Mouse (Mus musculus): ENCODE measurements around the gene Snd1.
A peak's percentile ranks its signal among the peaks of the same experiment; 100 is the strongest.

The Snd1 gene

GRCm38 (mm10) chr6:28706108-28706975 is 231.4 kb downstream of the Snd1 start:
- no peak for DNase-seq (ENCODE audit: low read depth, low spot score)

DNA sequence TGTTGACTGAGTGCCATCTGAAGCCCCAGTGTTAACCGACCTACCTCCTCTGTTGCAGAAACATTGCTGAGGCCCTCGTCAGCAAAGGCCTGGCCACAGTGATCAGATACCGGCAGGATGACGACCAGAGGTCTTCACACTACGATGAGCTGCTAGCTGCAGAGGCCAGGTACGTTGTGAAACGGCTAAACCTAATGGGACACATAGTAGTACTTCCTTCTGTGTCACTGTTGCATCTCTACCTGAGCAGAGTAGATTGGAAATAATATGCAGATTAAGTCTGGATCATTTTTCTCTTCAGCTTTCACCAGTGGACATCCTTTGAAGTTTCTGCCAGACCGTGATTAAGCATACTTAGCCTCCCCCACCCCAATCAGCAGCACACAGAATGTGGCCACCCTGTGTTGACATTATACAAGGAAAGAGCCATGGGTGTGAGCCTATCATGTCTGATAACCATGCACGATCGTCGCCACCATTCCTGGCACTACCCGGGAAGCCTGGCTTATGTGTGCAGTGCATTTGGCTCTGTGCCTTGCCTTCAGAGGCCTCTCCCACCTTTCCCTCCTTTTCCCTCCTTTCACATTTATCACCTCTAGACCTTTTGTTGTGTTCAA is 232.1 kb downstream of the Snd1 start:
- DNase-seq (ENCODE audit: low read depth, low spot score): no peak

GRCm38 (mm10) chr6:28710035-28710434 is 235.1 kb downstream of the Snd1 start:
- DNase-seq (ENCODE audit: low read depth, low spot score): no peak

DNA sequence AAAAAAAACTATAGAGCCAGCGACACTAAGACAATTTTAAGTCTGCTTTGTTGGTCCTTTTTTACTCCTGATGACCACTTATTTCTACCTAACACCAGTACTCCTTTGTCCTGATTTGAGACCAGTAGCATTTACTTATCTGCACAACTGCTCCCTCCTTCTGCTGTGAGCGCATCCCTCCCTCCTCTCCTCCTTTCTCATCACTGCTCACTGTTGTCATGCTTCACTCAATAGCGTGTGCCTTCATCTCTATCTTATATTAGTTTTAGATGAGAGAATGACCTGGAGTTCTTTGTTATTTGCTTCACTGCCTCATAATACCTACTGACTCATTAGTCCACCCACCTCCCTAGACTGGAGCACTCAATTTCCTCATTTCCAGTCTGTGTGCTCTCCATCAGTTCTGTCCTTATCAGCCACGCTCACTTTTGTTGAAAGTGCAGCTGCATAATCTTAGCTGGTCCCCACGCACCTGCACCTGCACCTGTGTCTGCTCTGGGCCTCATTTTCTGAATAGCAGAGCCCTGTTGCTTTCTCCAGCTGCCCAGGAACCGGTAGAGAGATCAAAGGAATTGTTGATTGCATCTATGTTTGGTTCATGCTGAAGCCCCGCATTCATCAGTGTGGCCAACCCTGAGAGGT is 242.4 kb downstream of the Snd1 start:
- peak; percentile 11 for DNase-seq (ENCODE audit: low read depth, low spot score)

DNA sequence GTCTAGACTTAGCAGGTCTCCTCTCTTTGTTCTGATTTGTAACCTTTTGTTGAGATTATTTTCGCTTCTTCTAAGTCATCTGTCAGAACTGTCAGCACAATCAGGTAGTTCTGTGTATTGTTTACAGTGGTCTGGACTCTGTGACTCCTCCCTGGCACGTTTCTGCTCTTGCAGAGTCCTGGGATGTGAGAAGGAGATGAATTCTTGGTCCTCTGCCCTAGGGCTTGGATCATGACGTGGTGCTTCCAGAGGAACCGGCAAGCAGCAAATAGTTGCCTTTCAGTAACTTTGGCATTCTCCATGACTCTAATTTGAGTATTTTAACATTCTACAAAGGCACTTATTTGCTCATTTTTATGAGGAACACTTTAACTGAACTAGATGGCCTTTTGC is 242.9 kb downstream of the Snd1 start:
- DNase-seq (ENCODE audit: low read depth, low spot score): no peak

- no peak for DNase-seq (ENCODE audit: low read depth, low spot score)
Observed at GRCm38 (mm10) chr6:28720391-28721171, 245.6 kb downstream of the Snd1 start.

DNA sequence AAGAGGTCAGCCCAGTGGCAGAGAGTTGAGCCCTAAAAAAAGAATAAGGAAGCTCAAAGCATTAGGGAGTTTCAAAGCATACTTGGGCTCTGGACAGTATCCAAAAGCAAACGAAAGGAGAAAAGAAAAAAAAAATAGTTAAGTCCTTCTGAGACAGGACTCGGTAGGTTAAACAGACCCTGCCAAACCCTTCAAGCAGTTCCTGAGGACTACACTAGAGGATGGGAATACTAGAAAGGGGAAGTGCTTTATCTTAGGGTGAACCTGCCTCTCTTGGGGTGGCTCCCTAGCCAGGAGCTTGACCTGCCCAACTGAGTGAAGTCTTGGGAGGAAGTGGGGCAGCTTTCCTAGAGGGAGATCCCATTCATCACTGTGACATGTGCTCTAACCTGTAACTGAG is 248.1 kb downstream of the Snd1 start:
- DNase-seq (ENCODE audit: low read depth, low spot score): no peak

DNA sequence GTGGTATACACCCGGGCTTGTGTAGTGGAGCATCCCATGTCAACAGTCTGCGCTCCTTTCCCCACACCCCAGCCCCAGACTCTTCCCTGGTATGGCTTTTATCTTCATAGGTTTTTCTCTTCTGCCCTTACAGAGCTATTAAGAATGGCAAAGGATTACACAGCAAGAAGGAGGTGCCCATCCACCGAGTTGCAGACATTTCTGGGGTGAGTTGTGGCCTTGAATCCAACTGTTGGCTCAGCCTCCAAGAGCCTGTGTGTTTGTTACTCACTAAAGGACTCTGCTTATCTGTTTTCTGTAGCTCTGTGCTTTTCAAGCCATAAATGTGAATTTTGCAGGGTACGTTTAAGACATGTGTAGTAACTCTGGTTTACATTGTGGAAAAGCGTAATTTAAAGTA is 249.8 kb downstream of the Snd1 start:
- no peak for DNase-seq (ENCODE audit: low read depth, low spot score)

DNA sequence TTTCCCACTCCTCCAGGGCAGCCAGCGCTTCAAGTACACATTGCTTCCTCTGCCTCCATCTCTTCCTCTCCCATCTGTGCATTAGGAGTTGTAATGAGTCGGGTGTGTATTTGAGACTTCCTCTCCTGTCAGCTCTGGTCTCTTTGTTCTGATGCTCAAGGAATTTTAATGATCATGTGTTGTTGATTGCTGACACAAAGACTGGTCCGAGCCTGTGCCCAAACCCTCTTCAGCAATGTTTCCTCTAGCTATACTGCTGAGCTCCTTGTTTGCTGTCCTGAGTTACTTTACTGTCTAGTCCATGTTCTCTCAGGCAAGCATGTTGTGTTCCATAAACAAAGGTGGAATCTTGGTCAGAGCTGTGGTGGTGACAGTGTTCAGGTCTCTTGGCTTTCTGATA is 254.3 kb downstream of the Snd1 start:
- peak; percentile 66 for DNase-seq (ENCODE audit: low read depth, low spot score)

DNA sequence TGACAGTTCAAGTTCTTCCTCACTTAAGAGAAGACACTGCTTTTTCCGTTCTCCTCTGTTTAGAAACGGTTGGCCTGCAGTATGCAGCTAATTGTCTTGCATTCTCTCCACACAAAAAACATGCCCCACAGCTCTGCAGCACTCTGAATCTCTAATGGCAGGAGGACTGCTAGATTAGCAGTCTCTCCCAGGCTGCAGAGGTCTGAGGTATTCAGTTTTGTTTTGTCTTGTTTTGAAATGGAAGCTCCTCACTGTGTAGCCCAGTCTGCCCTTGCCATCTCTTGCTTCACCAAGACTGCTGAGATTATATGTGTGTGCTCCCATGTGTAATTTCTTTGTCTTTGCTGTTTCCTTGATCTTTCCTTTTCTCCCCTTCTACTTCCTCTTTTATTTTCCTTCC is 254.7 kb downstream of the Snd1 start:
- DNase-seq (ENCODE audit: low read depth, low spot score): no peak

- DNase-seq (ENCODE audit: low read depth, low spot score): no peak
Observed at GRCm38 (mm10) chr6:28731246-28731645, 256.3 kb downstream of the Snd1 start.

DNA sequence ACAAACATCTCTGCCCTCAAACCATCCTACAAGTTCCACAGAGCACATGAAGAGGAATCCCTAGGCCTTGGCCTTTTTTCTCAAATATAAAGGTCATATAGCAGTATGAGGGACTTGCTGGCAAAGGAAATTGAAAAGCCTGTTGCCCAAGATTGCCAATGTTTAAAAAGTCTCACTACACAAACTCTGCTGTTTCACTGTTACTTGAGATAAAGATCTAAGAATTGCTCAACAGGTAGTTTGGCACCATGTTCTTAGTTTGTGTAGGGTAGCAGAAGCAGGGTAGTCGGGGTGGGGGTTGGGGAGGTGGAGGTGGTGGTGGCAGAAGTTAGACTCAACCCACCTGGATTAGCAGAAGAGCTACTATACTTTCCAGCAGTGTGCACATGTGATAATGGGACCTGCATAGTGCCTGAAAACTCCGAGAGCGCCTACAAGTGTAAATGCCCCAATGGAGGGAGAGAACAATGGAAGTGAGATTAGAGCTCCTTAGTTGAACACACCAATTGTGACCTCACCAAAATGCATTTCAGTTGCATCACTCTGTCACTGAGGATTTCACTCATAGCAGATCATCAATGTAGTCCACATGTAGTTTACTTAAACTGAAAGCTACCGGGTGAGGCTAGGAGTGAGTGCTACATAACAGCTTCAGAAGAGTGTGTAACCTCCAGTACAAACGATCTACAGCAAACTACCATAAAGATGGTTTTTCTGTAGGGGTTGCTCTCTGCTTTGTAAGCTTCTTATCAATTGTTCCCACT is 259.1 kb downstream of the Snd1 start:
- no peak for DNase-seq (ENCODE audit: low read depth, low spot score)

GRCm38 (mm10) chr6:28735116-28735515 is 260.2 kb downstream of the Snd1 start:
- no peak for DNase-seq (ENCODE audit: low read depth, low spot score)

DNA sequence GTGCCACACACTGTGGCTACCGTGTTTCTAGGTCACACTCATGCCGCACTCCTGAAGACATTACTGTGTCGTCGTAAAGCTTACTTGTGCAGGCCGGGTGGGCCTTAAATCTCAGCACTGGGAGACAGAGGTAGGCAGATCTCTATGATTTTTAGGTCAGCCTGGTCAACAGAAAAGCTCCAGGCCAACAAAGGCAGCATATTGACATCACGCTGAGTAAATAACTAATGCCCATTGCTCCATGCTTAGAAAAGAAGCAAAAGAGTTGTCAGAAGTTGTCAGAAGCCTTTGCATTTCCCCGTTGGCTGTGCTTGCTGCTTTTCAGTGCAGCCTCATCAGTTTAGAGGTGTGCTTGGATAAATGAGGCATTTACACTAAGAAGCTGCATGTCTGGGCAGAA is 261.7 kb downstream of the Snd1 start:
- no peak for DNase-seq (ENCODE audit: low read depth, low spot score)

GRCm38 (mm10) chr6:28737601-28738000 is 262.7 kb downstream of the Snd1 start:
- no peak for DNase-seq (ENCODE audit: low read depth, low spot score)

DNA sequence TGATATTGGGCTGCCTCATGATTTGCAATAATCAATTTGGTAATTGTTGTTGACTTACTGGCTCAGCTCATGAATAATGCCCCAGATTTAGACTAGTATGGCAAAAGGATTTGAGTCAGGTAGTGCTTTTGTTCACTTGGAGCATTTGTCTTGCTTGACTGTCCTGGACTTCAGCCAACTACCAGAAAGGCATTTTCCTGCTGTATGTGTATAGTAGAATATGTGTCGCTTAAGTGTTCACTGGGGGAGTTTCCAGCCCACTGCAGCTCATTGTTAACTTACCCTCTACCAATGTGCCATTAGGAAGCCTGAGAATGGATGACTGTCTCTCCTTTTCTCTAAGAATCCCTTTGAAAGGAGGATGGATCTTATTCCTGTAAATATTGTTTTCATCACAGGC is 268.6 kb downstream of the Snd1 start:
- DNase-seq (ENCODE audit: low read depth, low spot score): no peak

GRCm38 (mm10) chr6:28745864-28746263 is 270.9 kb downstream of the Snd1 start:
- DNase-seq (ENCODE audit: low read depth, low spot score): no peak

DNA sequence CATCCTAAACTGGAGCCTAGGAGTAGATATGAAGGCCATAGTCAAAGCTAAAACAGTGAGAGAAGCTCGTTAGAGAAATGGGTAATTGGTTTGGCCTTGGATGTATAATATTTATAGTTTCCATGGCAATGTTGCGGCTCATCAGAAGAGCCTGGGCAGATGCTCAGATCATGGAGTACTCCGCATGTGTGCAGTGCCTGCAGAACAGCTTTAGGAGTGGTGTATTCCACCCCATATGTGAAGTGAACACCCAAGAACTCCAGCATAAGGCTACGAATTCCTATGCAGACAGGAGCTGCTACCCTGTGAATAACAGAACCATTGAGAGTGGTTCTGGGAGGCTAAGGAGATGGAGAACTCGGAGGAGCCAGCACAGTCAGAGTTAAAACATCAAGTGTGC is 272.1 kb downstream of the Snd1 start:
- DNase-seq (ENCODE audit: low read depth, low spot score): no peak

GRCm38 (mm10) chr6:28747931-28748670 is 273.2 kb downstream of the Snd1 start:
- peak; percentile 36 for DNase-seq (ENCODE audit: low read depth, low spot score)

DNA sequence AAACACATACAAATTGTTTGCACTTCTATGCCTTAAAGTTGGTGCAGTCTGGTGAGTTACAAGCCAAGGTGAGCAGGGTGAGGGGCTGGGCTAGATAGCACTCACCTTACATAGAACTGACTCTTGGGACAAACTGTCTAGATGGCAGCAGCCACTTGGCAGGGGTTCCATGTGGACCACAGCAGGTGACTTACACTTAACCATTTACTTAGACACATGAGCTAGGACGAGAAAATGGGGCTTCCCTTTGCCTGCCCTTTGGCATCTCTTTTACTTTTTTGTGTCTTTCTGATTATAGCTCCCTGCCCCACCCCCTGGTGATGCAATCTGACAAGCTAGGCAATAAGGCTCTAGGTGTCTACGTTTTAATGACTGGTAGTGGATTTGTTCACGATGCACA is 274.3 kb downstream of the Snd1 start:
- no peak for DNase-seq (ENCODE audit: low read depth, low spot score)

GRCm38 (mm10) chr6:28751186-28751585 is 276.2 kb downstream of the Snd1 start:
- no peak for DNase-seq (ENCODE audit: low read depth, low spot score)

Measured in R1 (cell line).